Mouse (Mus musculus) E14TG2a.4 (cell line): ENCODE measurements around the gene Zfp943.
A peak's percentile ranks its signal among the peaks of the same experiment; 100 is the strongest.
"Not testable (repeated sequence)": the region's sequence is repeated elsewhere in the genome, so short reads cannot be mapped to it uniquely, and the experiment has no call there.

Source experiments
- H3K27me3 ChIP-seq: 2 replicates; pipeline ENCODE4 v1.6.1; 2014; ENCODE audit warnings: low read length, control low read depth; ENCODE audit not compliant: insufficient read depth
- H3K36me3 ChIP-seq: 2 replicates; pipeline ENCODE4 v1.6.1; 2014; ENCODE audit warnings: low read length, control low read depth; ENCODE audit not compliant: insufficient read depth
- H3K4me1 ChIP-seq: replicated peaks from 2 replicates; pipeline ENCODE4 v1.6.1; 2014; ENCODE audit warnings: low read depth, low read length, control low read depth
- H3K4me3 ChIP-seq: replicated peaks from 2 replicates; pipeline ENCODE4 v1.5.1; 2014; ENCODE audit warnings: mild to moderate bottlenecking, low read length
- H3K9me3 ChIP-seq: 2 replicates; pipeline ENCODE4 v1.6.1; 2014; ENCODE audit warnings: low read length, control low read depth
- CTCF ChIP-seq: conservative IDR thresholded peaks from 2 replicates; pipeline ENCODE4 v1.5.1; 2014; ENCODE audit warnings: low read length
- NANOG ChIP-seq: IDR thresholded peaks from 2 replicates; pipeline ENCODE4 v1.6.1; 2014; ENCODE audit warnings: borderline replicate concordance, low read length, mixed read lengths
- POU5F1 ChIP-seq: IDR thresholded peaks from 2 replicates; pipeline ENCODE4 v1.6.1; 2014; ENCODE audit warnings: low read length, borderline replicate concordance

Gene Zfp943

DNA sequence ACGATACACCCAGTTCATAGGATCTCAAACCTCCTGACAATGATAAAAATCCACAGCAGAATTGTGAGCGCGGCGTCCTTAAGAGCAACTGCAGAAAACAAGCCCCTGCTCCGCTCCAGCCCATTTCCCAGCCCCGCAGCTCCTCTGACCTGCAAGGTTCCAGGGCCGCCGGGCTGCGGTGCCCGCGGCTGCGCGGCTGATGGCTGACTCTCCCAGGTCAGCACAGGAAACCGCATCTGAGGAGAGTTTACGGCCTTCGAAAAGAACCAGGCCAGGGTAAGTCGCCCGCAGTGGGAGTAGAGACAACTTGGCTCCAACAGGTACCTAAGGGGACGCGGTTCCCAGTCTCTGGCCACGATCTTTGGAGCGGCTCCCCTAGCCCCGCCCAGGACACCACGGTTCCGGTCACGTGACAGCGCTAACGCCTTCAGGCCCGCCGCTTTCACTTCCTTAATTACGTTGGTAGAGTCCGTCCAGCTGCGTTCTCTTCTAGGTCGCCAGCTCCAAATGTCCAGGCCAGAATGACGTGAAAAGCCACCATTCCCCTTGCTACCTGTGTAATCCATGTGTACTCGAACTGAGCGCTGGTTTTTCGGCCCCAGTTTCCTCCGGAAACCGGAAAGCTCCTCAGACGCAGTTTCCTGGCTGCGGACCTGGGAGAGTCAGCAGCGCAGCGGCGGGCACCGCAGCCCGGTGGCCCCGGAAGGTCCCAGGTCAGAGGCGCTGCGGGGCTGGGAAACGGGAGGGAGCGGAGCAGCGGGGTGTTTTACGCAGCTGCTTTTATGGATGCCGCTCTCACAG, at the start of gene Zfp943, which contains the start of gene Zfp942:
Gene Zfp943, plus strand, starts transcription at position 446 of the 801 bp plus-strand sequence.
Gene Zfp942, minus strand, starts transcription at position 358 of the 801 bp plus-strand sequence.
- Histone ChIP-seq H3K4me3 (peak within 1 kb of the TSS; percentile 83), H3K4me1 (peaks cover 19% of the 10 kb centered on the region)
- not testable (repeated sequence) for H3K36me3 ChIP-seq, H3K27me3 ChIP-seq, H3K9me3 ChIP-seq

GRCm38 (mm10) chr17:21963302-21963701, 950 bp downstream of the Zfp943 start:
- Histone ChIP-seq H3K27me3 (no peaks in the 10 kb centered on the region), H3K9me3 (no peaks in the 10 kb centered on the region), H3K36me3 (no peaks in the 10 kb centered on the region), H3K4me1 (peaks cover 24% of the 10 kb centered on the region), H3K4me3 (peak overlapping the region; percentile 83)
- no peak for TF ChIP-seq CTCF
- no peak for TF ChIP-seq POU5F1
- no peak for TF ChIP-seq NANOG

DNA sequence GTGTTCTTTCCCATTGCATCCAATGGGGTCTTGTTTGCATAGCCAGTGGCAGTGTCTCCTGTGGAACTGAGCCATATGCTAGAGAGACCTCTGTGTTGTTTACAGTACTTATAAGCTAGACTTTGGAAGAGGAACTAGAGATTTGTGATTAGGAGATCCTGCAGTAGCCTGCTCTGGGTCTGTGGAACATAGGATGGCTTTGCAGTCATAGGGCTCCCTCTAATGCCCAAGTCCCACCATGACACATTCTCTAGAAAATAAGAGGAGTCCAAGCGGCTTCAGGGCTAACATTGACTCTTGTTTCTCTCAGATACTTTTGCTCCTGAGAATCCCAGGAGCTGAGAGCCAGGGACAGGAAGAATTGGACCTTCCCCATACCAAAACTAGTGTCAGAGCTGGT, 73.2 kb downstream of the Zfp943 start:
- not testable (repeated sequence) for H3K9me3 ChIP-seq, H3K4me3 ChIP-seq, H3K36me3 ChIP-seq, H3K27me3 ChIP-seq, H3K4me1 ChIP-seq
- 0 out of 2 replicates have a peak, but pooled peaks have one; percentile 5 for TF ChIP-seq CTCF

DNA sequence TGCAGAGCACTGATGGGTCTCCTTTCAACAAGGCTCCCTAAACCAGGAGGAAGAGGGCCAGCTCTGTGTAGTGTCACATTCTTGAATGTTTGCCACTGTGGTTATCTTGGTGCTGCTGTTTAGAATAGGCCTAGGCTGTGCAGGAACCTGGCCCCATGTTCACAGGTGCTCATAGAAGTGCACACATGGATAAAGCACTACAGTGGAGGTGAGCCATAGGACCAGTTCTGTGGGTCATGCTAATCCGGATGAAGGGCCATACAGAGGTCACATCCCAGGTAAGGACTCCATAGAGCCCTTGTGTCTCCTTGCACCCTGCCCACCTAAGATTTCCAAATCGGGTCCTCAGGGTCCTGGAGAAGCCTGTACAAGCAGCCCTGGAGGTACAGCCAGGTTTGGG, 87.1 kb downstream of the Zfp943 start:
- no peaks in the 10 kb centered on the region for H3K36me3 ChIP-seq
- no peaks in the 10 kb centered on the region for H3K4me1 ChIP-seq
- no peaks in the 10 kb centered on the region for H3K27me3 ChIP-seq
- no peak for TF ChIP-seq NANOG
- H3K9me3 ChIP-seq: no peaks in the 10 kb centered on the region
- H3K4me3 ChIP-seq: no peak overlapping the region

DNA sequence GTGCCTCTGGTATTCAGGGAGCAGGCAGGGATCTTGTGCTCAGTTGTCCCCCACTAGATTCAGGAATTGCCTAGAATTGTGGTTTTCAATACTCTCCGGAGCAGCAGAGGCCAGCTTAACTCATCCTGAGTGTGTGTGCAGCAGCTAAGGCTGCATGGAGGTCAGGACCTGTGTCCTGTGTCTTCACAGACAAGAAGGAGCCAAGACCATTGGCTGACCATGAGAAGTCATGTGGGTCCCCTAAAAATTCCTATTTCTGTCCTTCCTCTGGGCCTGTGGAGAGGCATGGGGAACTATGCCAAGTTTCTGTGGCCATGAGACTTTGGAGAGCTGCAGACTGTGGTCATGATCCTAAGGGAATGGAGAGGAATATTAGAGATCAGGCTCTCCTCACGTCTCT, 90.9 kb downstream of the Zfp943 start:
- Histone ChIP-seq H3K4me3 (no peak overlapping the region), H3K27me3 (no peaks in the 10 kb centered on the region), H3K9me3 (no peaks in the 10 kb centered on the region), H3K4me1 (no peaks in the 10 kb centered on the region), H3K36me3 (no peaks in the 10 kb centered on the region)
- no peak for TF ChIP-seq CTCF
- no peak for TF ChIP-seq POU5F1

DNA sequence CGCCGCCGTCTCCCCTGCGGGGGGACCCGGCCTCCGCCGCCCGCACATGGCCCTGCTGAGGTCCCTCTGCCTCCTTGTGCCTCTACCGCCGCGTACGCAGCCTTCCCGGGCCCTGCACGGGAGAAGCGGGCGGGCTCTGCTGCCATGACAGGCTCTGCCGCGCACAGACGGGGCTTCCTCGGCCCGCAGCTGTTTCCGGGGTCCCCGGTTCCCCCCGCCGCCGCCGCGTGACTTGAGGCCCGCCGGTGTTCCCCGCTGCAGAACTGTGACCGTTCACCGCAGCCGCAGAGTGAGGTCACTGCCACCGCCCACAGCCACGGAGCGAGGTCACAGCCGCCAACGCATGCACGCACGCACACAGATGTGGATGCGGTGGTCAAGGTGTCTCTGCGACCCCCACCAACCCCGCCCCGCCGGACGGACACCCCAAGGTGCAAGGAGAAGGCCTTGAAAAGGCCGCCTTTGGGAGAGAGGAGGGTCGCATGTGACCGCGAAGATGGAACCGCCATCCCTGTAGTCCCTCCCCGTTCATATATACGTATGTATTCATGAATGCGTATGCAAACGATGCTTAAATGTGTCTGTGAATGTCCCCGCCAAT, 118.8 kb downstream of the Zfp943 start:
- H3K9me3 ChIP-seq: no peaks in the 10 kb centered on the region
- peak overlapping the region; percentile 79 for H3K4me3 ChIP-seq
- no peaks in the 10 kb centered on the region for H3K4me1 ChIP-seq
- no peaks in the 10 kb centered on the region for H3K36me3 ChIP-seq
- TF ChIP-seq POU5F1: no peak
- no peak for TF ChIP-seq CTCF
- TF ChIP-seq NANOG: no peak
- H3K27me3 ChIP-seq: peaks cover 11% of the 10 kb centered on the region

DNA sequence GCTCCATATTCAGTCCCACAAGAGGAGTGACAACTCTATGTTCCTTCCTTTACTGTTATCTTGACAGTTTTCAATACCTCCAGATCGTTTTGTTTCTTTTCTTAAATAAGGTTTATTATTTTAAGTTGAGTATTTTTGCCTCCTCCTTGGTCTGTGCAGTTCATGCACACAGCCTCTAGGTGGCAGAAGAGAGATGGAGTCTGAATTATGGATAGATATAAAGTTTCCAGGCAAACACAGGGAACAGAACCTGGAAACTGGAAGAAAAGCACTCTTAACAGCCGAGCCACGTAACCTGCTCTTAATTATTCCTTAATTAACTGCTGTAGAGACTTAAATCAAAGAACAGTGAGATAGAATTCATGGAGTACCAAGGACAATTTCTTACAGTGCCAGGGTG, 120.9 kb downstream of the Zfp943 start:
- H3K4me1 ChIP-seq, H3K36me3 ChIP-seq, H3K4me3 ChIP-seq: not testable (repeated sequence)
- Histone ChIP-seq H3K9me3 (peaks cover 14% of the 10 kb centered on the region), H3K27me3 (peaks cover 11% of the 10 kb centered on the region)
- peak; percentile 86 for TF ChIP-seq CTCF

DNA sequence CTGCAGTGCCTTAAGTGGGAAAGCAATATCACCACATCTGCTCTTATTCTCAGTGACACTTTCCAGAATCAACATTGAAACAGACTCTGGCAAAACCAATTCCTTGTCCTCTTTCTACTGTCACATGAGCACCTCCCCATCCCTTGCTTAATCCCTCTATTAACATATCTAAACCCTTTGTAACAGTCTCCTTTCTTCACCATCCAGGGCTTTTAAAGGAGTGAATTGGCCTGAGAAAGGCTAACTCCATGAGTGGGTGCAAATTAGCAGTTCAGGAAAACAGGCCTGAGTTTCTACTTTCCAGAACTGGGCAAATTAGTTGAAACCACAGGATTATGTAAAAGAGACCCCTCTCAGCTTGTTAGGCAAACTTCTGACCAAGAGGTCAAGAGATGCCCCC, 156.4 kb downstream of the Zfp943 start:
- Histone ChIP-seq H3K36me3 (no peaks in the 10 kb centered on the region), H3K4me1 (peaks cover 19% of the 10 kb centered on the region), H3K27me3 (no peaks in the 10 kb centered on the region), H3K9me3 (peaks cover 29% of the 10 kb centered on the region), H3K4me3 (no peak overlapping the region)
- TF ChIP-seq POU5F1: no peak
- peak; percentile 80 for TF ChIP-seq NANOG
- no peak for TF ChIP-seq CTCF
